Comparison of ENCODE assay signal across 15 mouse cellular contexts in the genomic region with DNA sequence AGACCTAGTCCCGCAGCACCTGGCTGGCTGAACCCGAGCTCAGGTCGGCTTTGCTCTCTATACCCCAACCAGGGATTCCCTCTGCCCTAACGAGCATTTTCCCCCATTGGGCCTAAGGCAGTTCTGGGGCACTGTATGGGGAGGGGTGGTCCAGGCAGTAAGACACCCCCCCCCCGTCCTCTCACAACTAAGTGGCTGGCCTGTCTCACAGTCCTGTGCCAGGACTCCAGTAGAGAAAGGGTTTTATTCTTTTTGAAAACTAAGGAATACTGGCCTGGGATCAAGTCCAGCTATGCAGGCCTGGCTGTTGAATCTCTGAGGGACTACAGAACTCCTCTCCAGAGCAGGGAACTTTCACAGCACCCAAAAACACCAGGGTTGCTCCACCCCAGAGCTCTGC. TPM values are rescaled to one million over a fixed set of nuclear protein-coding genes. Genes with fewer than 3 reads are reported as not detected.
DNase-seq lines count a peak whose midpoint lies in the region; ATAC-seq lines count a peak whose summit lies in the region.
"Had no signal": no experiment of that assay in that cellular context is flagged by ENCODE, and none has a peak within 500 bp of the region (broad histone marks: within the 10 kb centered on the region; RNA-seq: fewer than 3 reads in every experiment).

No protein-coding gene starts in this region.

- H3K9me3 ChIP-seq in embryonic facial prominence, embryonic 13.5 days: no peaks in the 10 kb centered on the region
- H3K9me3 ChIP-seq in embryonic facial prominence, embryonic 10.5 days: no peaks in the 10 kb centered on the region
- H3K9me3 ChIP-seq in heart, embryonic 15.5 days (replicated peaks): no peaks in the 10 kb centered on the region
- H3K9me3 ChIP-seq in limb, embryonic 13.5 days: no peaks in the 10 kb centered on the region
- H3K9me3 ChIP-seq: midbrain, embryonic 12.5 days had no signal

- 68% methylated on average over 5 of the region's 5 CpGs for WGBS in embryonic facial prominence, embryonic 13.5 days
- 84% methylated on average over 5 of the region's 5 CpGs for WGBS in embryonic facial prominence, embryonic 10.5 days
- WGBS in heart, embryonic 15.5 days: 73% methylated on average over 5 of the region's 5 CpGs
- WGBS in limb, embryonic 13.5 days: 51% methylated on average over 5 of the region's 5 CpGs

- no peak overlapping the region for H3K4me2 ChIP-seq in embryonic facial prominence, embryonic 13.5 days
- no peak overlapping the region for H3K4me2 ChIP-seq in heart, embryonic 15.5 days
- no peak overlapping the region for H3K4me2 ChIP-seq in limb, embryonic 13.5 days (replicated peaks)
- H3K4me2 ChIP-seq: midbrain, embryonic 12.5 days had no signal

- no peak for DNase-seq in embryonic facial prominence, embryonic 10.5 days (ENCODE audit: low spot score)
- DNase-seq in heart, postnatal 10 days: no peak
- DNase-seq in adipocyte (ENCODE audit: low spot score): peak; percentile 16
- no peak for DNase-seq in thymus, postnatal 0 days (ENCODE audit: low spot score)
- DNase-seq: cerebellum, adult 8-10 months; gastrocnemius, postnatal 14 days; lung, postnatal 14 days; thymus, postnatal 25 days had no signal

- no peaks in the 10 kb centered on the region for H3K27me3 ChIP-seq in embryonic facial prominence, embryonic 13.5 days
- H3K27me3 ChIP-seq in embryonic facial prominence, embryonic 10.5 days (replicated peaks; ENCODE audit: low read depth, poor library complexity, severe bottlenecking): no peaks in the 10 kb centered on the region
- H3K27me3 ChIP-seq in heart, embryonic 15.5 days: no peaks in the 10 kb centered on the region
- H3K27me3 ChIP-seq in limb, embryonic 13.5 days: no peaks in the 10 kb centered on the region
- H3K27me3 ChIP-seq: midbrain, embryonic 12.5 days had no signal

- no peak overlapping the region for H3K4me3 ChIP-seq in embryonic facial prominence, embryonic 13.5 days
- no peak overlapping the region for H3K4me3 ChIP-seq in embryonic facial prominence, embryonic 10.5 days
- no peak overlapping the region for H3K4me3 ChIP-seq in heart, embryonic 15.5 days
- H3K4me3 ChIP-seq in limb, embryonic 13.5 days: no peak overlapping the region
- H3K4me3 ChIP-seq: midbrain, embryonic 12.5 days had no signal

- H3K36me3 ChIP-seq in embryonic facial prominence, embryonic 13.5 days: peaks cover 43% of the 10 kb centered on the region
- H3K36me3 ChIP-seq in embryonic facial prominence, embryonic 10.5 days (replicated peaks): peaks cover 93% of the 10 kb centered on the region
- H3K36me3 ChIP-seq in heart, embryonic 15.5 days: no peaks in the 10 kb centered on the region
- H3K36me3 ChIP-seq in limb, embryonic 13.5 days: peaks cover 55% of the 10 kb centered on the region

- H3K4me1 ChIP-seq in embryonic facial prominence, embryonic 13.5 days: peaks cover 85% of the 10 kb centered on the region
- H3K4me1 ChIP-seq in embryonic facial prominence, embryonic 10.5 days: peaks cover 96% of the 10 kb centered on the region
- H3K4me1 ChIP-seq in heart, embryonic 15.5 days (replicated peaks): peaks cover 98% of the 10 kb centered on the region
- peaks cover 85% of the 10 kb centered on the region for H3K4me1 ChIP-seq in limb, embryonic 13.5 days

- H3K9ac ChIP-seq in embryonic facial prominence, embryonic 13.5 days: peak overlapping the region; percentile 40; the same call in 1 of the 2 replicates
- H3K9ac ChIP-seq in heart, embryonic 15.5 days: no peak overlapping the region
- H3K9ac ChIP-seq in limb, embryonic 13.5 days: peak overlapping the region; percentile 8; the same call in 1 of the 2 replicates
- H3K9ac ChIP-seq: liver, embryonic 14.5 days; midbrain, embryonic 12.5 days had no signal

- H3K27ac ChIP-seq in embryonic facial prominence, embryonic 13.5 days: no peak overlapping the region
- H3K27ac ChIP-seq in embryonic facial prominence, embryonic 10.5 days (replicated peaks): no peak overlapping the region
- 0 out of 2 replicates have a peak overlapping the region, but pooled peaks have one; percentile 7 for H3K27ac ChIP-seq in heart, embryonic 15.5 days
- H3K27ac ChIP-seq in limb, embryonic 13.5 days: no peak overlapping the region; the same call in 1 of the 2 replicates
- H3K27ac ChIP-seq: liver, embryonic 14.5 days; midbrain, embryonic 12.5 days had no signal

- intact Hi-C loops in heart, postnatal 10 days (cut with DNase I): no loop called here

- no peak for ATAC-seq in embryonic facial prominence, embryonic 13.5 days (ENCODE audit: insufficient number of reproducible peaks, insufficient read depth, low FRiP score, low TSS enrichment, low read depth)
- no peak for ATAC-seq in heart, embryonic 15.5 days (replicated peaks; ENCODE audit: insufficient number of reproducible peaks, insufficient read depth, low FRiP score, low read depth)
- no peak for ATAC-seq in limb, embryonic 13.5 days (ENCODE audit: low FRiP score, low read depth)
- ATAC-seq in granulocyte monocyte progenitor cell, adult 5-6 weeks (replicated peaks; ENCODE audit: poor library complexity, severe bottlenecking): no peak

RNA-seq across cellular contexts. Expression of gene Arhgef17, which starts 16.7 kb away (rescaled TPM):
- polyA plus RNA-seq in embryonic facial prominence, embryonic 13.5 days (2015; fragmentation: Nextera tagmentation; extraction: Ambion mirVana): 8.0 and 8.3 TPM in 2 replicates
- 9.3 and 9.8 TPM in 2 replicates for polyA plus RNA-seq in embryonic facial prominence, embryonic 10.5 days (2016; fragmentation: Nextera tagmentation; extraction: Ambion mirVana)
- 4.1 and 6.6 TPM in 2 replicates for polyA plus RNA-seq in heart, embryonic 15.5 days (2015; fragmentation: Nextera tagmentation; extraction: Ambion mirVana)
- total RNA-seq in heart, postnatal 10 days (2021): 10 to 100 TPM; 32.9 to 41.2 TPM
- polyA plus RNA-seq in limb, embryonic 13.5 days (2015; fragmentation: Nextera tagmentation; extraction: Ambion mirVana): 7.9 and 8.0 TPM in 2 replicates
- total RNA-seq in granulocyte monocyte progenitor cell, adult 5-6 weeks (2014; fragmentation: Nextera tagmentation): 0.30 TPM in 1 of 2 replicates, not detected in the other
- total RNA-seq in granulocyte monocyte progenitor cell, adult 5-6 weeks (2017): not detected in 2 replicates
- 1.0 and 1.1 TPM in 2 replicates for polyA plus RNA-seq in thymus, postnatal 0 days (2015; fragmentation: Nextera tagmentation; extraction: Ambion mirVana)

RNA-seq across cellular contexts. Expression of gene Relt, which starts 52.0 kb away (rescaled TPM):
- polyA plus RNA-seq in embryonic facial prominence, embryonic 13.5 days (2015; fragmentation: Nextera tagmentation; extraction: Ambion mirVana): 4.2 TPM in 2 replicates
- 4.8 and 5.2 TPM in 2 replicates for polyA plus RNA-seq in embryonic facial prominence, embryonic 10.5 days (2016; fragmentation: Nextera tagmentation; extraction: Ambion mirVana)
- polyA plus RNA-seq in heart, embryonic 15.5 days (2015; fragmentation: Nextera tagmentation; extraction: Ambion mirVana): 2.5 and 4.9 TPM in 2 replicates
- 1 to 10 TPM; 4.0 to 4.6 TPM for total RNA-seq in heart, postnatal 10 days (2021)
- 3.6 and 4.3 TPM in 2 replicates for polyA plus RNA-seq in limb, embryonic 13.5 days (2015; fragmentation: Nextera tagmentation; extraction: Ambion mirVana)
- total RNA-seq in granulocyte monocyte progenitor cell, adult 5-6 weeks (2014; fragmentation: Nextera tagmentation): 12.5 and 13.4 TPM in 2 replicates
- 9.8 and 12.1 TPM in 2 replicates for total RNA-seq in granulocyte monocyte progenitor cell, adult 5-6 weeks (2017)
- polyA plus RNA-seq in thymus, postnatal 0 days (2015; fragmentation: Nextera tagmentation; extraction: Ambion mirVana): 12.3 and 12.9 TPM in 2 replicates

RNA-seq across cellular contexts. Expression of gene P2ry6, which starts 59.2 kb away (rescaled TPM):
- 3.6 and 5.6 TPM in 2 replicates for polyA plus RNA-seq in embryonic facial prominence, embryonic 13.5 days (2015; fragmentation: Nextera tagmentation; extraction: Ambion mirVana)
- 1.8 and 3.0 TPM in 2 replicates for polyA plus RNA-seq in embryonic facial prominence, embryonic 10.5 days (2016; fragmentation: Nextera tagmentation; extraction: Ambion mirVana)
- 3.8 and 6.8 TPM in 2 replicates for polyA plus RNA-seq in heart, embryonic 15.5 days (2015; fragmentation: Nextera tagmentation; extraction: Ambion mirVana)
- 1 to 10 TPM; 3.7 to 3.9 TPM for total RNA-seq in heart, postnatal 10 days (2021)
- polyA plus RNA-seq in limb, embryonic 13.5 days (2015; fragmentation: Nextera tagmentation; extraction: Ambion mirVana): 4.7 and 5.6 TPM in 2 replicates
- total RNA-seq in granulocyte monocyte progenitor cell, adult 5-6 weeks (2014; fragmentation: Nextera tagmentation): not detected in 2 replicates
- 0.17 TPM in 1 of 2 replicates, not detected in the other for total RNA-seq in granulocyte monocyte progenitor cell, adult 5-6 weeks (2017)
- polyA plus RNA-seq in thymus, postnatal 0 days (2015; fragmentation: Nextera tagmentation; extraction: Ambion mirVana): 6.0 and 6.4 TPM in 2 replicates
- total RNA-seq: hematopoietic stem cell, adult 5-6 weeks had no signal
